Mouse (Mus musculus): Measurements from ENCODE around the gene Sct.

Sct gene

DNA sequence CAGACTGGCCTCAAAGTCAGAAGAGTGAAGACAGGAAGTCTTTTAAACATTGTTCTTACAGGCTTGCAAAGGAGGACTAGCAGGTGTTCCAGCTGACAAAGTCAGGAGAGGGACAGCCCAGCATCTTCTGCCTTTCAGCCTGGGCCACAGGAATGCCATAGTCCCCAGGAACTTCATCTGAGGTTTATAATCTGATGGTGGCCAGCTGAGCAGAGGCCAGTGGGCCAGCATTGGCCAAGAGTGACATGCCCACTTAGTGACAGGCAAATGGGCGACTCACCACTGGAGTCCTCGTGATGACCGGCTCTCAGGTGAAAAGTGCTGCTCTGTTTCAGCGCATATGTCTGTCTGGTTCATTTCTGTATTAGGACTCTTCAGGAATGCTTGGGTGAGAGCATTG lies 48.4 kb downstream of the Sct start:
- no peak for DNase-seq (ENCODE audit: low read depth, low spot score)

DNA sequence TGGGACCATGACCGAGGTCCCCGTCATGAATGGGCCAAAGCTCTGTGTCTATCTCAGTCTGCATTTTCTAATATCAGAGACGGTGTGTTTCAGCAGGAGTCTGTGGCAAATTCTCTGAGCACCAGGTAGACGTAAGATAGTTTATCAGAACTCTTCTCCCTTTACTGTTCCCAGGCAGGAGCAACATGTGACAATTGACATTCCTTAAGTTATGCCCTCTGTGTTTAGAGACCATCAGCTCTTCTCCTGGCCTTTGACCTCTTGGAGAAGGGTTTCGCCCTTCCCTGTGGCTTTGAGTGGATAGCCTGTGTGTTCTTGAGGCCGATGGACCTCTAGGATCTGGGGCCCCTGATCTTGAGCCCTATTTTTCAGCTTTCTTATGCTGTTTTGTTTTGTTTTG lies 49.2 kb downstream of the Sct start:
- no peak for DNase-seq (ENCODE audit: low read depth, low spot score)

Data from skeletal muscle tissue, adult 2 months (tissue).